Mouse (Mus musculus) liver, embryonic 12.5 days (tissue): ENCODE measurements around the gene Gm7971. TPM values are rescaled to one million over a fixed set of nuclear protein-coding genes. Genes with fewer than 3 reads are reported as not detected.
"Not testable (repeated sequence)": the region's sequence is repeated elsewhere in the genome, so short reads cannot be mapped to it uniquely, and the experiment has no call there.

ENCODE experiments used
- ATAC-seq: fragments of 200-750 bp; cut with Nextera tagmentation; 2 replicates; pipeline ENCODE4 v1.8.0; 2017; ENCODE audit warnings: moderate number of reproducible peaks, mild to moderate bottlenecking, moderate library complexity
- H3K27ac ChIP-seq: fragments of 300-500 bp; sonication (generic); 2 replicates; pipeline ENCODE4 v1.5.1; 2016; ENCODE audit warnings: mild to moderate bottlenecking
- H3K27me3 ChIP-seq: fragments of 300-500 bp; sonication (generic); replicated peaks from 2 replicates; pipeline ENCODE4 v1.6.1; 2016; ENCODE audit warnings: mild to moderate bottlenecking, moderate library complexity
- H3K36me3 ChIP-seq: fragments of 300-500 bp; sonication (generic); 2 replicates; pipeline ENCODE4 v1.6.1; 2016; ENCODE audit warnings: mild to moderate bottlenecking, moderate library complexity
- H3K4me1 ChIP-seq: fragments of 300-500 bp; sonication (generic); 2 replicates; pipeline ENCODE4 v1.6.1; 2016
- H3K4me2 ChIP-seq: fragments of 300-500 bp; sonication (generic); 2 replicates; pipeline ENCODE4 v1.6.1; 2016; ENCODE audit warnings: mild to moderate bottlenecking, moderate library complexity
- H3K4me3 ChIP-seq: fragments of 300-500 bp; sonication (generic); 2 replicates; pipeline ENCODE4 v1.5.1; 2016; ENCODE audit warnings: mild to moderate bottlenecking, moderate library complexity
- H3K9ac ChIP-seq: fragments of 300-500 bp; sonication (generic); 2 replicates; pipeline ENCODE4 v1.6.1; 2016; ENCODE audit warnings: mild to moderate bottlenecking, moderate library complexity
- H3K9me3 ChIP-seq: fragments of 300-500 bp; sonication (generic); replicated peaks from 2 replicates; pipeline ENCODE4 v1.6.1; 2016; ENCODE audit warnings: mild to moderate bottlenecking, moderate library complexity
- WGBS: fragments of 180-500 bp; shearing (Covaris S2); methylation state at CpG from one replicate; pipeline ENCODE4 v1.1.7; 2016; ENCODE audit not compliant: insufficient replicate concordance; 5-methylcytosine and 5-hydroxymethylcytosine counted together
- polyA plus RNA-seq: library from polyadenylated mRNA; unstranded; fragments of >200 nt; fragmentation: Nextera tagmentation; extraction: Ambion mirVana; gene quantifications from 2 replicates; pipeline ENCODE4 v1.2.1, GENCODE M21; 2016

Gm7971 gene
- polyA plus RNA-seq: not detected in 2 replicates

- not testable (repeated sequence) for H3K4me2 ChIP-seq, H3K27me3 ChIP-seq, H3K36me3 ChIP-seq, H3K4me3 ChIP-seq, ATAC-seq, H3K27ac ChIP-seq, H3K4me1 ChIP-seq, H3K9me3 ChIP-seq, H3K9ac ChIP-seq
- WGBS: no CpG with 5 or more reads among the region's 1 CpGs
Measured at GRCm38 (mm10) chr5:95594775-95595174, at the start of gene Gm7971. Gene Gm7971 (minus strand): TSS chr5:95594875.

Other genes with a start within 250 kb of the Gm7971 start
- not detected in 2 replicates for gene D5Ertd577e, start 138.1 kb downstream of the Gm7971 start, polyA plus RNA-seq
- not detected in 2 replicates for gene Gm3286, start 84.1 kb downstream of the Gm7971 start, polyA plus RNA-seq
- not detected in 2 replicates for gene Gm7978, start 141.3 kb upstream of the Gm7971 start, polyA plus RNA-seq
- gene Gm7982, start 147.1 kb upstream of the Gm7971 start, polyA plus RNA-seq: not detected in 2 replicates
- gene E330014E10Rik, start 181.1 kb upstream of the Gm7971 start, polyA plus RNA-seq: not detected in 2 replicates